Mouse (Mus musculus): ENCODE results near the gene Sgsm2. TPM values are rescaled to one million over a fixed set of nuclear protein-coding genes. Genes with fewer than 3 reads are reported as not detected.

The Sgsm2 gene
- polyA plus RNA-seq, 1 experiment from 2014 or later = 33.9 TPM

GRCm38 (mm10) chr11:74830256-74831161, 66.4 kb downstream of the Sgsm2 start, which contains the start of gene Mnt:
Mnt (plus strand) TSS chr11:74830920.
- Histone ChIP-seq H3K4me1 (peaks cover 37% of the 10 kb centered on the region), H3K27me3 (replicated peaks) (no peaks in the 10 kb centered on the region), H3K9ac (peak within 1 kb of the TSS; percentile 87), H3K9me3 (no peaks in the 10 kb centered on the region), H3K4me2 (peak within 1 kb of the TSS; percentile 87), H3K36me3 (replicated peaks) (no peaks in the 10 kb centered on the region), H3K27ac (peak within 1 kb of the TSS; percentile 96), H3K4me3 (peak within 1 kb of the TSS; percentile 92)
- ATAC-seq (replicated peaks) = peak; percentile 94
- under 1% methylated on average over 70 of the region's 70 CpGs for WGBS

- Histone ChIP-seq H3K4me2 (peak overlapping the region; percentile 87), H3K4me3 (peak overlapping the region; percentile 92), H3K36me3 (replicated peaks) (no peaks in the 10 kb centered on the region), H3K27ac (peak overlapping the region; percentile 96), H3K27me3 (replicated peaks) (no peaks in the 10 kb centered on the region), H3K9ac (peak overlapping the region; percentile 47), H3K9me3 (no peaks in the 10 kb centered on the region), H3K4me1 (peaks cover 35% of the 10 kb centered on the region)
- WGBS = under 1% methylated on average over 20 of the region's 20 CpGs
- ATAC-seq (replicated peaks) = peak; percentile 35
These were observed 67.0 kb downstream of the Sgsm2 start for GRCm38 (mm10) chr11:74829812-74830211.

- H3K4me1 ChIP-seq = peaks cover 28% of the 10 kb centered on the region
- ATAC-seq (replicated peaks) = no peak
- H3K27me3 ChIP-seq (replicated peaks) = no peaks in the 10 kb centered on the region
- WGBS = 11% methylated on average over 11 of the region's 11 CpGs
- H3K27ac ChIP-seq = peak overlapping the region; percentile 96
- H3K4me3 ChIP-seq = peak overlapping the region; percentile 92
- H3K9me3 ChIP-seq = no peaks in the 10 kb centered on the region
- H3K4me2 ChIP-seq = peak overlapping the region; percentile 87
- H3K36me3 ChIP-seq (replicated peaks) = no peaks in the 10 kb centered on the region
- H3K9ac ChIP-seq = no peak overlapping the region
These were observed 67.8 kb downstream of the Sgsm2 start for GRCm38 (mm10) chr11:74828965-74829550.

- no peak overlapping the region for H3K9ac ChIP-seq
- H3K4me2 ChIP-seq = no peak overlapping the region
- H3K36me3 ChIP-seq (replicated peaks) = no peaks in the 10 kb centered on the region
- no peak overlapping the region for H3K27ac ChIP-seq
- WGBS = 15% methylated on average over 2 of the region's 2 CpGs
- H3K4me3 ChIP-seq = no peak overlapping the region
- no peak for ATAC-seq (replicated peaks)
- peaks cover 22% of the 10 kb centered on the region for H3K4me1 ChIP-seq
- H3K27me3 ChIP-seq (replicated peaks) = no peaks in the 10 kb centered on the region
- no peaks in the 10 kb centered on the region for H3K9me3 ChIP-seq
These were observed 68.4 kb downstream of the Sgsm2 start for GRCm38 (mm10) chr11:74828404-74828931.

- no peak overlapping the region for H3K4me2 ChIP-seq
- WGBS = 73% methylated on average over 7 of the region's 7 CpGs
- H3K27ac ChIP-seq = no peak overlapping the region
- H3K4me3 ChIP-seq = no peak overlapping the region
- no peaks in the 10 kb centered on the region for H3K27me3 ChIP-seq (replicated peaks)
- H3K4me1 ChIP-seq = peaks cover 16% of the 10 kb centered on the region
- ATAC-seq (replicated peaks) = no peak
- H3K9ac ChIP-seq = no peak overlapping the region
- no peaks in the 10 kb centered on the region for H3K36me3 ChIP-seq (replicated peaks)
- no peaks in the 10 kb centered on the region for H3K9me3 ChIP-seq
These were observed 69.0 kb downstream of the Sgsm2 start for GRCm38 (mm10) chr11:74827791-74828403.

- H3K36me3 ChIP-seq (replicated peaks) = no peaks in the 10 kb centered on the region
- no peak overlapping the region for H3K9ac ChIP-seq
- no peak overlapping the region for H3K4me3 ChIP-seq
- no peak overlapping the region for H3K4me2 ChIP-seq
- WGBS = 93% methylated on average over 5 of the region's 5 CpGs
- no peak overlapping the region for H3K27ac ChIP-seq
- no peaks in the 10 kb centered on the region for H3K27me3 ChIP-seq (replicated peaks)
- no peak for ATAC-seq (replicated peaks)
- H3K9me3 ChIP-seq = no peaks in the 10 kb centered on the region
- H3K4me1 ChIP-seq = peaks cover 10% of the 10 kb centered on the region
These were observed 70.2 kb downstream of the Sgsm2 start for GRCm38 (mm10) chr11:74826702-74827101.

- Histone ChIP-seq H3K36me3 (replicated peaks) (no peaks in the 10 kb centered on the region), H3K27me3 (replicated peaks) (no peaks in the 10 kb centered on the region), H3K27ac (no peak overlapping the region), H3K4me1 (peaks cover 10% of the 10 kb centered on the region), H3K4me3 (no peak overlapping the region), H3K9me3 (no peaks in the 10 kb centered on the region), H3K9ac (no peak overlapping the region), H3K4me2 (no peak overlapping the region)
- WGBS = 70% methylated on average over 7 of the region's 7 CpGs
- no peak for ATAC-seq (replicated peaks)
These were observed 70.7 kb downstream of the Sgsm2 start for GRCm38 (mm10) chr11:74826151-74826550.

GRCm38 (mm10) chr11:74822746-74823440, 74.0 kb downstream of the Sgsm2 start:
- H3K9me3 ChIP-seq = no peaks in the 10 kb centered on the region
- ATAC-seq (replicated peaks) = no peak
- no peaks in the 10 kb centered on the region for H3K4me1 ChIP-seq
- no peak overlapping the region for H3K4me3 ChIP-seq
- no peak overlapping the region for H3K9ac ChIP-seq
- peaks cover under 1% of the 10 kb centered on the region; the same call in 1 of the 2 replicates for H3K36me3 ChIP-seq (replicated peaks)
- H3K4me2 ChIP-seq = no peak overlapping the region
- H3K27me3 ChIP-seq (replicated peaks) = no peaks in the 10 kb centered on the region
- WGBS = 86% methylated on average over 7 of the region's 7 CpGs
- no peak overlapping the region for H3K27ac ChIP-seq

GRCm38 (mm10) chr11:74821463-74821862, 75.4 kb downstream of the Sgsm2 start:
- Histone ChIP-seq H3K27ac (no peak overlapping the region), H3K4me3 (no peak overlapping the region), H3K9ac (no peak overlapping the region), H3K36me3 (replicated peaks) (peaks cover 14% of the 10 kb centered on the region; the same call in 1 of the 2 replicates), H3K27me3 (replicated peaks) (no peaks in the 10 kb centered on the region), H3K4me1 (no peaks in the 10 kb centered on the region), H3K4me2 (no peak overlapping the region), H3K9me3 (no peaks in the 10 kb centered on the region)
- WGBS = 23% methylated on average over 1 of the region's 1 CpGs
- ATAC-seq (replicated peaks) = no peak

GRCm38 (mm10) chr11:74820921-74821320, 75.9 kb downstream of the Sgsm2 start:
- Histone ChIP-seq H3K27me3 (replicated peaks) (no peaks in the 10 kb centered on the region), H3K9ac (no peak overlapping the region), H3K36me3 (replicated peaks) (peaks cover 14% of the 10 kb centered on the region; the same call in 1 of the 2 replicates), H3K4me1 (no peaks in the 10 kb centered on the region), H3K27ac (no peak overlapping the region), H3K4me2 (no peak overlapping the region), H3K9me3 (no peaks in the 10 kb centered on the region), H3K4me3 (no peak overlapping the region)
- WGBS = 82% methylated on average over 1 of the region's 1 CpGs
- no peak for ATAC-seq (replicated peaks)

GRCm38 (mm10) chr11:74815795-74816194, 81.1 kb downstream of the Sgsm2 start:
- H3K4me2 ChIP-seq = no peak overlapping the region
- no peaks in the 10 kb centered on the region for H3K9me3 ChIP-seq

More at GRCm38 (mm10) chr11:74815795-74816194, 81.1 kb downstream of the Sgsm2 start:
- Histone ChIP-seq H3K4me1 (no peaks in the 10 kb centered on the region), H3K9ac (no peak overlapping the region), H3K4me3 (no peak overlapping the region), H3K27ac (no peak overlapping the region), H3K36me3 (replicated peaks) (peaks cover 14% of the 10 kb centered on the region; the same call in 1 of the 2 replicates), H3K27me3 (replicated peaks) (no peaks in the 10 kb centered on the region)
- no peak for ATAC-seq (replicated peaks)
